Mouse (Mus musculus) CD4-positive, CD25-positive, alpha-beta regulatory T cell, adult 2 months (primary cell): ENCODE data around the gene Stx8.
A peak's percentile ranks its signal among the peaks of the same experiment; 100 is the strongest.

Source experiments
- DNase-seq: peaks from one replicate; pipeline ENCODE4 v3.0.0-alpha.2; 2012; ENCODE audit warnings: low read depth, low spot score

Gene Stx8

DNA sequence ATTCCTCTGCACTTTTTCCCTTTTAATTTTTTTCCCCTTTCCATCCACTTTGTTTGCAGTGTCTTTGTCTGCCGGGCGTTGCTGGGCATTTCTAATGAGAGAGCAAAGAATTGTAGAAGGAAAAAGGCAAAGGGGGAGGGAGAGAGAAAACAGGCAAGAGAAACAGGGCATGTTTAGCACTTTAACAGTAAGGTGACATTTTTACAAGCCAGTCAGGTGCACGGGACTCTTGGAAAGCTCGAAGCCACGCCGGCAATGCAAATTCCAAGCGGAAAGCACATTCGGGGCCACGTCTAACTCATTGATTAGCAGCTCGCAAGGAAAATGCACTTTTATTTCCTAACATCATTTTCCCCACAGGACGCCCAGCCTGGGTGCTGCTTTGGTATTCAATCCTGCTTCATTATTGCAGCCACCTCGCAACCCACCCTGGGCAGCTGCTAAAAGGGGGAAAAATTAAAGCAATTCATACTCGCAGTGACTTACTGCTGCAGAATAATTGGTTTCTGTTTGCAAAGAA lies 179.1 kb downstream of the Stx8 start:
- DNase-seq, result no peak

GRCm38 (mm10) chr11:68145586-68146455 lies 179.8 kb downstream of the Stx8 start:
- no peak for DNase-seq

- no peak for DNase-seq
Measured at GRCm38 (mm10) chr11:68146456-68146851, 180.5 kb downstream of the Stx8 start.

DNA sequence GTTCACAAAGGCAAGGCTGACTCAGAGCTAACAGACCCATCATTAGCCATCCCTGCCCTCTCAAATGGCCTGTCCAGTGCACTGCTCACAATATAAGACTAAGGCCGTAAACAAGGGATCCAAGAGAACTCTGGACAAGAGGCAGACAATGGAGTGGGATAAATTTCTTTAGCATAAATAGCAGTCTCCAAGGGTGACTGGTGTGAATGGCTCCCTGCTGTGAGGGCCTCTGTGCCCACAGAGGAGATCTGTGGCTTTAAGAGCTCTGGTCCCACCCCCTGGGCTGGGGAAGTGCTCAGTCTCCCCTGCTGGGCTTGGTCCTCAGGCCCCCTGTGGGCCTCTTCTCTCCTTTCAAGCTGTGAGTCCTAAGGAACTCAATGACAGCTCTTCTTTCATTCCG lies 184.9 kb downstream of the Stx8 start:
- DNase-seq, result no peak

DNA sequence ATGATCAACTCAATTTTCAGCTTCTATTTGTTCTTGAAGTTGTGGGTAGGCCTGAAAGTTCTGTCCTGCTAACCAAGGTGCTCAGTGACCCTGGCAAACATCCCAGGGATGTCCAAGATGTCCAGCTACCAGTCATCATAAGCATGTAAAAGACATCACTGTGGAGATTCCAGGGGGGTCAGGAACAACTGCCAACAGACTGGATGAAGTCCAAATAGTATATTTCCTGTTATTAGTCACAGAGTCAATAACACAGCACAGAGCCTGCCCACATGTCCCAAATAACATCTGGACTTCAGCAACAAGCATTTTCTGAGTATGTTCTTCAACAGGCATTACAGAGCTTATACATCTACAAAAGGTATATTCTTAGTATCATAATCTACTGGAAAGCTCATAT lies 189.8 kb downstream of the Stx8 start:
- no peak for DNase-seq

DNA sequence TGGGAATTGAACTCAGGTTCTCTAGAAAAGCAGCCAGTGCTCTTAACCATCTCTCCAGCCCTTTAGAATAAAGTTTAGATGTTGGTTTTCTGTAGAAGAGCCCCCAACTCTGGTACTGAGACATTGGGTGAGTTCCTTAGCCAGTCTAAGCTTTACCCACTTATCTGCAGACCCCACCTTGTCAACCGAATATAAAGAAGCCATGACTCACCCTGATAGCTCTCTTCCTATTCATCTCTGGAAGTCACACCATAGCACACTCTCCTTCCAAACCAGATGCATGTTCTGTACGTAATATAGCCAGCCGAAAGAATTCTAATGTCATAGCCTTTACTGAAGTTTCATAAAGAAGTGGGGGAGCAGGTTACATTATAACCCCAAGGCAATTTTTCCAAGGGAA lies 192.2 kb downstream of the Stx8 start:
- DNase-seq, result no peak

GRCm38 (mm10) chr11:68159867-68160266 lies 193.9 kb downstream of the Stx8 start:
- no peak for DNase-seq

DNA sequence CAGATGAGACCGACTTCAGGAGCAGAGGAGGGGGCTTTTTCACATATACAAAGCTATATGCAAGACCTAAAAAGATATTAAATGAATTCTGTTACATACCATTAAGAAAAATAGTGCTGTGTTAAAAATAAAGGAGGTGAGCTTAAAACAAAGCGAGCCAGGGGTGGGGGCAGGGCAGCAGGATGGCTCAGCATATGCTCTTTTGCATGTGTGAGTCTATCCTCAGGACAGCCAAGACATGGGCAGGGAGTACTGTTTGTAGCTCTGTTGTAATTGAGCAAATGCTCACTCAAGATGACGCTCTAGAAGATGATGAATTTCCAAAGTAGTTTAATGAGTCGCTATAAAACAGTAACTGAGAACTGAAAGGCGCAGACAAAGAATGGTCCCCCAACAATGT lies 198.4 kb downstream of the Stx8 start:
- no peak for DNase-seq

DNA sequence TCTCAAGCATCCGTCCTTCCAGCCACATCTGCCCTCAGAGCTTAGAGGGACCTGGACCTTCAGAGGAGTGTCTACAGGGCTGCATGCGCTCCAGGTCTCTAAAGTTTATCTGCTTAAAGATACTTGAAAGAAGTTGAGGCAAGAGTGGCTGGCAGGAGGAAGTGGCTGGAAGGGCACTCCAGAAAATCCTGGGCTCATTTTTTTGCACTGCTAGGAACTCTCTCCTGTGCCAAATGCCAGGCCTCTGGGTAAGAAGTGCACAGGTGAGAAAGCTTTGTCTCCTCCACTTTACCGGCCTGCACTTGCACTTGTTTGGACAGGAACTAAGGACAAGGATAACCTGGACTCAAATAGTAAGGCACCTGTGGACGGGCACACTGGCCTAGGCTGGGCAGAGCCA lies 202.4 kb downstream of the Stx8 start:
- no peak for DNase-seq

GRCm38 (mm10) chr11:68171973-68172647 lies 206.1 kb downstream of the Stx8 start:
- no peak for DNase-seq

DNA sequence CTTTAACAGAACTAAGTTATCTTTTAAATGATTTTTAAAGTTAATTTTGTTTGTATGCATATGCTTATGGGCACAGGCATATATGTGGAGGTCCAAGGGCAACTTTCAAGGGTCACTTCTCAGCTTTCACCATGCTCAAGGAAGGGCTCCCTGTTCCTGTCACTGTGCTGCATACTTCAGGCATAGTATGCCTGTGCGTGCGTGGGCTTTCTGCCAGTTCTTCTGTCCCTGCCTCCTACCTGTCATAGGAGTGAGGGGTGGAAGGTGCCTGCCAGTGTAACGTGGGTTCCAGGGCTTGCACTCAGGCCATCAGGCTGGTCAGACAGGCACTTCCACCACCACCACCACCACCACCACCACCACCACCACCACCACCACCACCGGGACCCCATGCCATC lies 206.7 kb downstream of the Stx8 start:
- no peak for DNase-seq

DNA sequence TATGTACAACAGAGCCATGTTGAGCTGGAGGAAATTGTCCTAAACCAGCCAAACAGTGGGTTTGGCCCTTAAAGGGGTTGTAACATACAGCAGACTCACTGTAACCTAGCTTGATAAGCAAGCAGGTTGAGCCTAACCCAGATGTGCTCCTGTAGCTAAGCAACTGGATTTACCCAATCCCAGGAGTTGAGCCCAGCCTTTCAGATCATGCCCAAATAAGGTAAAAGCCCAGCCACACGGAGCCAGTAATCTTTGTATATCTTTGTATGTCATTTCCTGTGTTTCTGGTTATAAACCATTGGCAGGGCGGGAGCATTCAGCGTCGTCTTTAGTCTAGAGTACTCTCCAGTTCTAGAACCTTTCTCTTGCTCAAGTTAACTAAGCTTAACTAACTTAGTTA lies 210.6 kb downstream of the Stx8 start:
- peak; percentile 54 for DNase-seq

GRCm38 (mm10) chr11:68177415-68177814 lies 211.4 kb downstream of the Stx8 start:
- DNase-seq, result no peak

DNA sequence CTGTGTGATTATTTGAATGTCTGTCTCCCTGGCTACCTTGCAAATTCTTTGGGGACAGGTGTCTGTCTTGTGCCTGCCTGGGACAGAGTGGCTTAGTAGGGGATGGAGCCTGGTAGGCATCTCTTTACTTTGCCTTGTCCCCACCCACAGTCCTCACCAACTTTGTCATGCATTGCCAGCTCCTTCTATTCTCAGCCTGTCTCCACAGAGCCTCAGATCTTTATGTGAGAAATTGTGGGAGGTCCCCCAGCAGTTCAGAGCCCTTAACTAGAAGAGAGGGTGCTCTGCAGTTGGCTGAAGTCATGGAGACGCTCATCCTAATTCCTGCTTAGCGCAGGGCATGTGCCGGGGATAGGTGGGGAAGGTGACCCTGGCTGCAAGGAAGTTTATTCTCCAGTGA lies 219.7 kb downstream of the Stx8 start:
- DNase-seq, result no peak

- DNase-seq, result no peak
Measured at GRCm38 (mm10) chr11:68187242-68187641, 221.2 kb downstream of the Stx8 start.

DNA sequence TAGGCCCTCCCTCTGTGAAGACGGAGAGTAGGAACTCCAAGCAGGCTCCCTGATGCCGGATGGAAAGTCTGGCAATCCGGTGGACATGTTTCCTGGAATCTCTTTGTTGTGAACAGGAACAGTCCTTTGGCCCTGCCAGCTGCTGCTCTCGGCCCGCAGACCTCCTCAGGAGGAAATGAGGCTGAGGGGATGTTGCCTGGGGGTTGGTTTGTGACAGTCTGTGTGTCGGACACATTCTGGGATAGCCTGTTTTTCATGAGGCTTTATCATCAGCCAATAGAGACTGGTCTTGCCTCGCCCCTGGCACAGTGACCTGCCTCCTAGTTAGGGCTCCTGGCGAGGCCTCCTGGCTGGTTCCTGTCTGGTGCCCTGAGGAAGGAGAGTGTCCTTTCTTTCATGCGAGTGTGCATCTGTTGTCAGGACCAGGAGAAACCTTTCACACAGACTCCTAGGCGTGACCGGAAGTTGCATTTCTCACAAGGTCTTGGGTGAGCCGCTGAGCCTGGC lies 222.8 kb downstream of the Stx8 start:
- DNase-seq, result no peak

- DNase-seq, result no peak
Measured at GRCm38 (mm10) chr11:68190849-68191248, 224.9 kb downstream of the Stx8 start.

DNA sequence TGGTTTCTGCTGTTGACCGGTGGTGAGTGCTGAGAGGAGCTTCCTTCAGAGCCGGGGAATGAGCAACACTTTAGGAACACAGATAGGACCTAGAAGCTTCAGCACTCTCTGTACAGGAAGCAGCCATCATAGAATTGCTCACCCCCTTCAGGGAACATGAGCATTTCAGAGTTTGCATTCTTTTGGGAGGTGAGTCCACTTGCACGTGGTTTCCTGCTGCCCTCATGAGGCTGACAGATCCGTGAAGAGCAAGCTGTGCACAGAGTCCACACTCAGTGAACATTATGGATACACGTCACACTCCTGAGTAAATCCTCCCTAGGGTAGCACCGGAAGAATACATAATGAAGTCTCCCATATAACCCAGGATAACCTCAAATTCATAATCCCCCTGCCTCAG lies 229.2 kb downstream of the Stx8 start:
- no peak for DNase-seq

DNA sequence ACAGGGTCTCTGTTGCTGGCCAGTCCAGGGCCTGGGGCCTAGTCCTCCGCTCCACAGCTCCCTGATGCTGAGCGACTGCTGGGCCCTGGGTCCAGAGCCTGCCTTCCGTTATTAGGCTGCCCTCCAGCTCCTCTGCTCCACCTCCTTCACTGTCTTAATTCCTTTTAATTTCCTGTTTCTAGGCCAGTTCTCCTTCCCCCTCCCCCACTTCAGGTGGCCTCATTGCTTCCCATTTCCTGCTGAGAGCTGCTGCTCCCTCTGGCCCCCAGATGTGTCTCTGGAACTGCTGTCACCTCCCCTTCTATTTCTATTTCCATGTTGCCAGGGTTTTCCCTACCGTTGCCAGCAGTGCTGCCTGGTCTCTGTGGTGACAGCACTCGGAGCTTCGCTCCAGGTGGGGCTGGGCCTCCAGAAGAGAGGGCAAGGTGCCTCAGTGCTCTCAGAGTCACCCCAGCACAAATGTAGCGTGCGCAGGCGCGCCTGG lies 229.7 kb downstream of the Stx8 start:
- peak; percentile 37 for DNase-seq

- DNase-seq, result no peak
Measured at GRCm38 (mm10) chr11:68196566-68196965, 230.6 kb downstream of the Stx8 start.

DNA sequence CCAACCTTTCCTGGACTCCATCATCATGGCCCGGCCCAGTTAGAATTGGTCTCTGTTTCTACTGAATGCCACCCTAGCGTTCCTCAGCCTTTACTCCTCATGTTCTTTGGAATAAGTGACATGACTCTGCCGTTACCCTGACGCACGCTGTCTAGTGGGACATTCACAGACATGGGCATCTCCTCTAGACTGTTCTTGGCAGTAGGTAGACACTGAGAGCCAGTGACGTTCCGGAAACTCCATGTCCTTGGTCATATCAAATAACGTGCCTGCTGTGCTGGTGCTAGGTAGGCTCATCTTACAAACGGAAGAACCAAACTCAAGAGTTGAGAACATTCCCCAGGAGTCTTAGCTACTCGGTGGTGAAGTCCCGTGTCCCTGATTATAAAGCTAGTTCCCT lies 231.5 kb downstream of the Stx8 start:
- no peak for DNase-seq

DNA sequence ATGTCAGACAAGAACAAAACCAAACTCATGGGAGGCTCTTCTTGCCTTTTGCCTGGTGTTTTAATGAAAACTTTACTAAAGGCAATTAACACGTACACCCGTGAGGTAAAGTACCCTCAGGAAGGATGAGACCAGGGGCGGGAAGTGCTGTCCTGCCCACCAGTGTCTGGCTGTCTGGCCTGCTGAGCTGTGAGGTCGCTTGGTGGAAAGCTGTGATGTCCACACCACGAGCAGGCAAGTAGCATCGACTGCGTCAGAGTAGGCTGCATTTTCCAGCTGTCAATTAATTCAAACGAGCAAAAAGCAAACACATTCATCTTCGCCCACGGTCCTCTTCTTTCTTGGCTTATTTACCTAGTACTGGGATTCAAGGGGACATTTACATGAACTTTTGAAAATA lies 232.7 kb downstream of the Stx8 start:
- DNase-seq, result peak; percentile 67

GRCm38 (mm10) chr11:68199103-68199502 lies 233.1 kb downstream of the Stx8 start:
- peak; percentile 86 for DNase-seq
